In the genomic region with DNA sequence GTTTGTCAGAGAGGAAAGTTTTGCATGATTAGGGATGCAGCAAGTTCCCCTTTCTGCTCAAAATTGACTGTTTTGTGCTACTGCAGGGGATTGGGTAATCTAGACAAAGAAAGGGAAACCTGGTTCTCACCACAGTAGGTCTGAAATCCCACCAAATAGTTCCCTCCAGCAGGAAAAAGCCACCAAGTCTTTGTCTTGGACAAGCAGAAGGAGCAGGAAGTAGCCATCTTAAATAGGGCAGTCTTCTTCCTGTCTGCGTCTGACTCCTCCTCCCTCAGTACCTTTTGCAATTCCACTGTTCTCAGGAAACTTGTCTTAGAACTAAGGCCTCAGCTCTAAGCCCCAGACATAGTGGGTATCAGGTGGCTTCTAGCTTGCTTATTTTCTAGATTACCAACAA, we compare ENCODE assay signal across 20 mouse cellular contexts.
DNase-seq lines count a peak whose midpoint lies in the region; ATAC-seq and TF ChIP-seq lines count a peak whose summit lies in the region.
"Had no signal": no experiment of that assay in that cellular context is flagged by ENCODE, and none has a peak within 500 bp of the region (broad histone marks: within the 10 kb centered on the region; RNA-seq: fewer than 3 reads in every experiment).

No protein-coding gene starts in this region.

- H3K27me3 ChIP-seq in forebrain, embryonic 14.5 days (replicated peaks; ENCODE audit: control insufficient read depth, insufficient read depth, low read length): no peaks in the 10 kb centered on the region
- H3K27me3 ChIP-seq: forebrain, embryonic 13.5 days; Patski had no signal

- H3K4me3 ChIP-seq in forebrain, embryonic 14.5 days (ENCODE audit: low read depth, low read length): no peak overlapping the region
- H3K4me3 ChIP-seq in left cerebral cortex, adult 2 months: no peak overlapping the region
- H3K4me3 ChIP-seq: embryonic facial prominence, embryonic 10.5 days; embryonic facial prominence, embryonic 12.5 days; forebrain, embryonic 13.5 days had no signal

- peaks cover 9% of the 10 kb centered on the region for H3K4me1 ChIP-seq in forebrain, embryonic 14.5 days (ENCODE audit: control insufficient read depth, insufficient read depth, low read length)

- no peak for TF ChIP-seq CTCF in left cerebral cortex, adult 2 months (IDR thresholded peaks at IDR 0.05)

- no peak overlapping the region for H3K4me2 ChIP-seq in forebrain, embryonic 14.5 days (ENCODE audit: low read length)
- H3K4me2 ChIP-seq: embryonic facial prominence, embryonic 12.5 days; forebrain, embryonic 13.5 days had no signal

- peak; percentile 73 for ATAC-seq in granulocyte monocyte progenitor cell, adult 5-6 weeks (replicated peaks; ENCODE audit: poor library complexity, severe bottlenecking)
- no peak for ATAC-seq in megakaryocyte-erythroid progenitor cell, adult 5-6 weeks (replicated peaks; ENCODE audit: low FRiP score, low TSS enrichment, poor library complexity, severe bottlenecking)
- no peak for ATAC-seq in forebrain, embryonic 14.5 days
- ATAC-seq: forebrain, embryonic 13.5 days; forebrain, embryonic 16.5 days had no signal

- H3K9ac ChIP-seq in forebrain, embryonic 14.5 days (ENCODE audit: low read length): no peak overlapping the region
- H3K9ac ChIP-seq: embryonic facial prominence, embryonic 12.5 days; forebrain, embryonic 13.5 days had no signal

- intact Hi-C loops in left cerebral cortex, adult 2 months (cut with DNase I): no loop called here

- 93% methylated on average over 1 of the region's 1 CpGs for whole genome bisulfite sequencing in forebrain, embryonic 14.5 days

- DNase-seq in A20 (ENCODE audit: low read depth, low spot score): peak; percentile 1
- DNase-seq in R1 (ENCODE audit: low read depth, low spot score): peak; percentile 8
- no peak for DNase-seq in forebrain, embryonic 14.5 days (ENCODE audit: low spot score)
- no peak for DNase-seq in left cerebral cortex, adult 2 months (ENCODE audit: extremely low spot score in 1 of 2, low spot score in 2 of 2)
- DNase-seq: adrenal gland, adult 2 months; adrenal gland, postnatal 10 days; adrenal gland, postnatal 25 days; cerebellum, adult 11 months; cerebellum, adult 18-20 months; cerebellum, adult 8-10 months; cerebellum, adult 9-11 months; cerebellum, postnatal 14 days; cerebellum, postnatal 36 days had no signal

- no peaks in the 10 kb centered on the region for H3K36me3 ChIP-seq in forebrain, embryonic 14.5 days (ENCODE audit: control insufficient read depth, insufficient read depth, low read length)
- H3K36me3 ChIP-seq: embryonic facial prominence, embryonic 10.5 days; embryonic facial prominence, embryonic 12.5 days had no signal

- no peak overlapping the region for H3K27ac ChIP-seq in forebrain, embryonic 14.5 days (ENCODE audit: low read depth, low read length)
- H3K27ac ChIP-seq in left cerebral cortex, adult 2 months: no peak overlapping the region
- H3K27ac ChIP-seq: embryonic facial prominence, embryonic 10.5 days; embryonic facial prominence, embryonic 12.5 days; forebrain, embryonic 13.5 days had no signal

- H3K9me3 ChIP-seq in forebrain, embryonic 14.5 days (replicated peaks; ENCODE audit: control insufficient read depth, low read length): no peaks in the 10 kb centered on the region
- H3K9me3 ChIP-seq: embryonic facial prominence, embryonic 10.5 days; forebrain, embryonic 13.5 days had no signal

Comparison
In these comparisons a context has a peak if more than half of its experiments do, and no peak if none do; other contexts are left out.
1. DNase-seq: peak in A20 (single experiment) and R1 (single experiment); none in forebrain, embryonic 14.5 days (single experiment) and left cerebral cortex, adult 2 months (0 of 2).